Mouse (Mus musculus) urinary bladder, adult 2 months (tissue): ENCODE measurements around the gene Ldb3. TPM values are rescaled to one million over a fixed set of nuclear protein-coding genes. Genes with fewer than 3 reads are reported as not detected.

ENCODE experiments used
- DNase-seq: peaks from one replicate; pipeline ENCODE4 v3.0.0; 2022; ENCODE audit warnings: low spot score
- polyA plus RNA-seq: library from polyadenylated mRNA; depleted of rRNA; stranded (reverse); fragments of >200 nt; gene quantifications from 2 replicates; pipeline ENCODE4 v1.2.3, GENCODE M21; 2012

Gene Ldb3
- polyA plus RNA-seq, 1 experiment, result 43.3 TPM

- DNase-seq, result no peak
These were observed 26.8 kb downstream of the Ldb3 start for GRCm38 (mm10) chr14:34561647-34562046.

- no peak for DNase-seq
These were observed 29.5 kb downstream of the Ldb3 start for GRCm38 (mm10) chr14:34558947-34559346.

- DNase-seq, result no peak
These were observed 33.3 kb downstream of the Ldb3 start for GRCm38 (mm10) chr14:34555211-34555610.

GRCm38 (mm10) chr14:34554047-34554446, 34.4 kb downstream of the Ldb3 start:
- no peak for DNase-seq

GRCm38 (mm10) chr14:34553470-34553869, 35.0 kb downstream of the Ldb3 start:
- no peak for DNase-seq

- DNase-seq, result no peak
These were observed 36.3 kb downstream of the Ldb3 start for GRCm38 (mm10) chr14:34552226-34552625.

- DNase-seq, result peak; percentile 72
These were observed 39.3 kb downstream of the Ldb3 start for GRCm38 (mm10) chr14:34549004-34549671.

GRCm38 (mm10) chr14:34548391-34549001, 40.0 kb downstream of the Ldb3 start:
- DNase-seq, result peak; percentile 57

GRCm38 (mm10) chr14:34544545-34544944, 43.9 kb downstream of the Ldb3 start:
- DNase-seq, result no peak

- DNase-seq, result no peak
These were observed 44.5 kb downstream of the Ldb3 start for GRCm38 (mm10) chr14:34544001-34544400.

GRCm38 (mm10) chr14:34543596-34543995, 44.9 kb downstream of the Ldb3 start:
- no peak for DNase-seq

GRCm38 (mm10) chr14:34541896-34542295, 46.6 kb downstream of the Ldb3 start:
- DNase-seq, result no peak

- no peak for DNase-seq
These were observed 47.8 kb downstream of the Ldb3 start for GRCm38 (mm10) chr14:34540685-34541162.

GRCm38 (mm10) chr14:34535883-34536282, 52.6 kb downstream of the Ldb3 start:
- no peak for DNase-seq

- DNase-seq, result no peak
These were observed 54.9 kb downstream of the Ldb3 start for GRCm38 (mm10) chr14:34533537-34533936.

GRCm38 (mm10) chr14:34532536-34532935, 55.9 kb downstream of the Ldb3 start:
- no peak for DNase-seq

GRCm38 (mm10) chr14:34528804-34529203, 59.7 kb downstream of the Ldb3 start:
- no peak for DNase-seq

- DNase-seq, result no peak
These were observed 65.8 kb downstream of the Ldb3 start, which contains the start of gene 9230112D13Rik for GRCm38 (mm10) chr14:34522701-34523100. 9230112D13Rik (minus strand) TSS chr14:34522801.

- DNase-seq, result no peak
These were observed 70.4 kb downstream of the Ldb3 start for GRCm38 (mm10) chr14:34517959-34518544.

GRCm38 (mm10) chr14:34516960-34517577, 71.4 kb downstream of the Ldb3 start:
- DNase-seq, result no peak

- no peak for DNase-seq
These were observed 72.6 kb downstream of the Ldb3 start for GRCm38 (mm10) chr14:34515860-34516259.

GRCm38 (mm10) chr14:34514120-34514519, 74.4 kb downstream of the Ldb3 start:
- DNase-seq, result no peak

- no peak for DNase-seq
These were observed 75.9 kb downstream of the Ldb3 start for GRCm38 (mm10) chr14:34512602-34513001.
